Mouse (Mus musculus) ovary, adult 10 weeks (tissue): Measurements from ENCODE around the gene Olfr549. TPM values are rescaled to one million over a fixed set of nuclear protein-coding genes. Genes with fewer than 3 reads are reported as not detected.

ENCODE experiments used
- polyA plus RNA-seq: library from polyadenylated mRNA; stranded (reverse); fragments of 350-450 nt; fragmentation: Illumina TruSeq; extraction: RNeasy Lipid Tissue Mini Kit (QIAGEN cat#74804); gene quantifications from one replicate; pipeline ENCODE4 v1.2.3, GENCODE M21; 2014

Gene Olfr549
- not detected for polyA plus RNA-seq

GRCm38 (mm10) chr7:102549570-102549969 is at the start of gene Olfr549:
Gene Olfr549, plus strand, starts transcription at chr7:102549870.

GRCm38 (mm10) chr7:102534449-102534848 is 15.2 kb upstream of the Olfr549 start, which contains the start of gene Olfr547:
Gene Olfr547, plus strand, starts transcription at chr7:102534749.

DNA sequence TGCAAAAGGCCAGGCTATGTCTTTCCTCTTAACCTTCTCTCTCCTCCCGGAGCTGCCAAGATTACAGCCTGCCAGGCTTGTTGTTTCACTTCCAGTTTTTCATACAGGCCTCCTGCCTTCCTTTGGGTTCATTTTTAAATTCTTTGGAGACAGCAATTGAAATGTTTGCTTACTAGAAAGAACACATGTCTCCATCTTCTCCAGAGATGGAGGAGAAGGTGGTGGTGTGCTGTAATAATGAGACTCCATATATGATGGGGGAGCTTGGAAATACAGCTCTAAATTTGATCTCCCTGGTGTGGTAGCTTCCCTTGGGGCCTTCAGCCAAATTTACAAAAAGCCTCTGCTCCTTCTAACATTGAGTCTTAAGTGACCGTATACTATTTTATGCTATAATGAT is 9.1 kb upstream of the Olfr549 start, which contains the start of gene Olfr548-ps1:
Gene Olfr548-ps1 (plus strand): TSS at position 301 of the 400 bp plus-strand sequence.

DNA sequence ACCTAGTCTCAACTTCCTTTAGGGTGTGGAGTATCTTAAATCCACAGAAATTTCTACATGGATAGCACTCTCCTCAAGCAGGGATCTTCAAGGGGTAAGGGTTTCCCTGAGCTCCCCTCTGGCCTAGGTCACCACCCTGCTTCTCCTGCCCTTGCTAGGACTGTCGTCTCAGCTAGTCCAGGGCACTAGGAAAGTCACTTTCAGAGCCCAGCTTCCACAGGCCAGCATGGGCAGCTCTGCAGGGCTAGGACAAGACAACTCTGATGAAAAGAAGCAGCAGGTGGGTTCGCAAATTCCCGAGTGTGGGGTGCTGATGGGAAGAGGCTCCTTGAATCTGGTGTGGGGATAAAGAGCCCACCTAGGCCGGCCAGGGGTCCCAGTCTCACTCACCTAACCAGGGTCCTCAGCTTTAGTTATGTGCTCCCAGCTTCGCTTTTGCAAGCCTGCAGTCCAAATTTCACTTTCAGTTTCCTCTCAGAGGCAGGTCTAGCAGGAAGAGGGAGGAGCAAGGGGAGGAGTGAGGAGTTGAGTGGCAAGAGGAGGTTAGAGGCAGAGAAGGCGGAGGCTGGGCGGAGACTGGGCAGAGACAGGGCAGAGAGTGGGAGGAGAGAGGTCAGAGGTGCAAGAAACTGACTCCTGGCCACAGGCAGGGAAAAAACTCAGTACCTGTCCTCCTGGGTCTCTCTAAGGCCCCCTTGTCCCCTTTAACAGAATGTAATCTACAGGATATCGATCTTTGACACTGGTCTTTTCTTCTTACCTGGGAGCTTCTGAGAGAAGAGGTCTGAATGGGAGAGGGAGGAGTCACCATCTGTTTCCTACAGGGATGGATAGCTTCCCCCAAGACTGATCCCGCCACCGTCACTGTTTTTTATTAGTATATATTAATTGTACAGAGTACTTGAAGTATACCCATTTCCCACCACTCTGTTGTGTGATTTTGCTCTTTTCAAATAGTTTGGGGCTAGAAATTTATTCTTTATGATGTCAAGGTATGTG is 15.6 kb downstream of the Olfr549 start, which contains the start of gene Trim21:
Gene Trim21 (minus strand): TSS at position 488 of the 999 bp plus-strand sequence.

DNA sequence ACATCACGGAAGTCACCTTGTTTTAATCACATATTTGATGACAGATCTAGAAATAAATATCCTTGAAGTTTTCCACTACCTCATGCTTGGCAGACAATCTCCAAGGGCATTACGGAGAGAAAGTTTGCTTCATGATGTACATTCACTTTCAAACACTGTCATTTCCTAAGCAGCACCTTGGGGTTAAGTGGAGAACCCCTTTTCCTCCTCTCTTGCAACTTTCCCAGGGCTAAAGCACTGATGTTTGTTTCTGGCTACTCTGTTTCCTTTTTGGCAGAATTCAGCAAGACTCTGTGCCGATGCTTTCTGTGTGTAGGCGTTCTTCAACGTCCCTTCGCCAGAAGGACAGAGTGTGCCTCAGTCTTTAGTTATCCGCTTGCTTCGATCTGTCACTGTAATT is 21.5 kb downstream of the Olfr549 start, which contains the start of gene Olfr550:
Gene Olfr550 (plus strand): TSS at position 301 of the 400 bp plus-strand sequence.

GRCm38 (mm10) chr7:102591786-102592185 is 42.1 kb downstream of the Olfr549 start, which contains the start of gene Olfr551:
Gene Olfr551, minus strand, starts transcription at chr7:102591886.

GRCm38 (mm10) chr7:102597378-102598031 is 47.8 kb downstream of the Olfr549 start, which contains the start of gene Olfr552:
Gene Olfr552, plus strand, starts transcription at chr7:102597770.

Other genes with a start within 250 kb of the Olfr549 start
- gene Rrm1, start 108.2 kb upstream of the Olfr549 start, polyA plus RNA-seq: 117 TPM
- not detected for gene Olfr543, start 68.2 kb upstream of the Olfr549 start, polyA plus RNA-seq
- gene Olfr544, start 61.6 kb upstream of the Olfr549 start, polyA plus RNA-seq: not detected
- gene Olfr545, start 50.3 kb upstream of the Olfr549 start, polyA plus RNA-seq: not detected
- gene Olfr547, start 15.1 kb upstream of the Olfr549 start, polyA plus RNA-seq: not detected
- gene Olfr548-ps1, start 9.0 kb upstream of the Olfr549 start, polyA plus RNA-seq: not detected
- 13.1 TPM for gene Trim21, start 15.6 kb downstream of the Olfr549 start, polyA plus RNA-seq
- not detected for gene Olfr550, start 21.6 kb downstream of the Olfr549 start, polyA plus RNA-seq
- gene Olfr551, start 42.0 kb downstream of the Olfr549 start, polyA plus RNA-seq: not detected
- not detected for gene Olfr552, start 47.9 kb downstream of the Olfr549 start, polyA plus RNA-seq
- not detected for gene Olfr553, start 68.3 kb downstream of the Olfr549 start, polyA plus RNA-seq
- gene Olfr554, start 88.6 kb downstream of the Olfr549 start, polyA plus RNA-seq: not detected
- gene Olfr555, start 109.0 kb downstream of the Olfr549 start, polyA plus RNA-seq: not detected
- gene Olfr556, start 115.0 kb downstream of the Olfr549 start, polyA plus RNA-seq: not detected
- gene Trim68, start 137.5 kb downstream of the Olfr549 start, polyA plus RNA-seq: 6.5 TPM
- gene Olfr557, start 146.0 kb downstream of the Olfr549 start, polyA plus RNA-seq: not detected
- 10.3 TPM for gene Olfr558, start 152.3 kb downstream of the Olfr549 start, polyA plus RNA-seq
- gene Olfr33, start 169.2 kb downstream of the Olfr549 start, polyA plus RNA-seq: not detected
- not detected for gene Olfr559, start 177.6 kb downstream of the Olfr549 start, polyA plus RNA-seq
- gene Olfr560, start 209.5 kb downstream of the Olfr549 start, polyA plus RNA-seq: not detected
- 0.43 TPM for gene Olfr78, start 209.6 kb downstream of the Olfr549 start, polyA plus RNA-seq
- gene Olfr561, start 221.4 kb downstream of the Olfr549 start, polyA plus RNA-seq: not detected